Mouse (Mus musculus): ENCODE measurements at regions not wholly inside any gene's neighbourhood (a gene's known extent, or its start where the extent isn't known, plus 50 kb on each side); places are given as distances from the start of the nearest gene placed in this dataset.
"Not testable (repeated sequence)": the region's sequence is repeated elsewhere in the genome, so short reads cannot be mapped to it uniquely, and the experiment has no call there.

DNA sequence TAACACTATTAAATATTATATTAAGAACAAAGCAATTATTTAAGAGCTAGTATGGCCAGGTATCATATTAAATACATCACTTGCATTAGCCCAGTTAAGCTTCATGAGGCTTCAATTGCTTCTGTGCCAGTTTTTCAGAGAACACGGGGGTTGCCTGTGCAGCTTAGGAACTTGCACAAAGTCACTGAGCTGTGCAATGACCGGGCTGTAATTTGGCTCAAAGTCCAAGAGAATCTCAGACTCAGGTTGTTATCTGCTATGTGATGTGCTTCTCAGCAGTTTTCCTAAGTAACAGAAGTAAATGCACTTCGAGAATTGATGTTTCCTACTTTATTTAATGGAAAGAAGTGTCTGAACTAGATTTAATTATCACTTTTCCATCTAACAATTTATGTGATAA lies 711.5 kb downstream of the Rapgef2 start:
- no peak for DNase-seq (ENCODE audit: low spot score in 2 of 2)

DNA sequence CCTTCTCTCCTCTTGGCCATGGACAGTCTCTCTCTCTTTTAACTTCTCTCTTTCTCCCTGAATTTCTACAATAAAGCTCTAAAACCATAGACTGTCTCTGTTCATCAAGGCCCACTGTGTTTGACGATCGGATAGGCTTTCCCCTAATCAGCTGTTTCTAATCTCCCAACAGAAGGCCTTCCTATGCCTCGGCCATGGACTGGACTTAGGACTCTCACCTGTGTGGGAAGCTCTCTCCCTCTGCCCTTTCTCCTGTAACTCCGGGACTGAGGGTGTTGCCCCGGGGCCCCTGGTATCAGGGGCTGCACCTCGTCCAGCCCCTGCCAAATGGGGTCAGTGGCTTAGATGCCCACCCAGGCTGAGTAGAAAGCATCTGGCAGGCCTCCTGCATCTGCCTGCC lies 713.0 kb downstream of the Rapgef2 start:
- no peak for DNase-seq (ENCODE audit: low spot score in 2 of 2)

DNA sequence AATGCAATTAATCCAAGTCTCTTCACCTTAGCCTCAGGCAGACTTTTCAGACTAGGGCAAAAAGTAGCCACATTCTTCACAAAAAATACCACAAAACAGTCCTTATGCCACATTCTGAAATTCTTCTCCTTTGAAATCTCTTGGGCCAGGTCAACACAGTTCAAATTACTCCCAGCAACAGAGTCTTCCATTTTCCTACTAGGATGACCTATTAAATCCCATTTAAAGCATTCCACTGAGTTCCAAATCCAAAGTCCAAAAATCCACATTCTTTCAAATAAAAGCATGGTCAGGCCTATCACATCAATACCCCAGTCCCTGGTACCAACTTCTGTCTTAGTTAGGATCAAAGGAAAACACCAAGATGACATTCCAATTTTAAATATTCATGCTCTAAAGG lies 721.4 kb downstream of the Rapgef2 start:
- not testable (repeated sequence) for DNase-seq (ENCODE audit: low spot score in 2 of 2)
